Mouse (Mus musculus) regulatory T cell (primary cell): Measurements from ENCODE around the gene Ccnyl1.
"Not testable (repeated sequence)": the region's sequence is repeated elsewhere in the genome, so short reads cannot be mapped to it uniquely, and the experiment has no call there.

Source experiments
- in situ Hi-C: fragments of 300-600 bp; cut with MboI, MseI; formaldehyde crosslinking; loops from one replicate; pipeline ENCODE4 v1.15.1; 2025; ENCODE audit warnings: high pct_unique_total_duplicates

The Ccnyl1 gene

GRCm38 (mm10) chr1:64690213-64691013 is at the start of gene Ccnyl1:
TSS of gene Ccnyl1 (plus strand) at chr1:64690455.
- in situ Hi-C loops: no loop called here

DNA sequence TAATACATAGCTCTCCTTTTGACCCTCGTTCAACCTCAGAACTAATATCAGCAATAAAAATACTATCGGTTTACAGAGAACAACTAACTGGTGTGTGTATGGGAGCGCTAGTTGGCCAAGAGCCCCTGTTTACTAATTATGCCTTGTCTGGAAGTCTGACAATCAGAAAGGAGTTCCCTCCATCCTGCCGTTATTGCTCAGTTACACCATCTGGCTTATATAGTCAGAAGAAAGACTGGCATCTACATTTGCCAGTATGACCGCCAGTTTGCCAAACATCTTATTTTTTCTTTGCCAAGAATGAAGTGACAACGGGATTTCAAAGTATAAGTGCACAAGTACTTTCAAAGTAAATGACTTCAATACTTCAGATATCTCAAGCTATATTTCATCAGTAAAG is 49.2 kb upstream of the Ccnyl1 start:
- in situ Hi-C loops: no loop called here

DNA sequence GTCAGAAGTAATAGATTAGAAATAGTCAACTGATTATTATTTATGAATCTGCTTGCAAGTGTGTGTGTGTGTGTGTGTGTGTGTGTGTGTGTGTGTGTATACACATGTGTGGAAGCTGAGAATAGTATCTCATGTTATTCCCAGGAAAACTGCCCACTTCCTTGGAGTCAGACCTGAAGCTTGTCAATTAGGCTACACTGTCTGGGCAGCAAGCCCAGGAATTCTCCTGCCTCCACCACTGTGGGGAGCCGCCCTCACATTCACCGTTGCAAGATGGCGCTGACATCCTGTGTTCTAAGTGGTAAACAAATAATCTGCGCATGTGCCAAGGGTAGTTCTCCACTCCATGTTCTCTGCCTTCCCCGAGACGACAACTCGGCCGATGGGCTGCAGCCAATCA is 47.7 kb upstream of the Ccnyl1 start:
- in situ Hi-C loops: not testable (repeated sequence)

GRCm38 (mm10) chr1:64644513-64644912 is 45.7 kb upstream of the Ccnyl1 start:
- in situ Hi-C loops: no loop called here

DNA sequence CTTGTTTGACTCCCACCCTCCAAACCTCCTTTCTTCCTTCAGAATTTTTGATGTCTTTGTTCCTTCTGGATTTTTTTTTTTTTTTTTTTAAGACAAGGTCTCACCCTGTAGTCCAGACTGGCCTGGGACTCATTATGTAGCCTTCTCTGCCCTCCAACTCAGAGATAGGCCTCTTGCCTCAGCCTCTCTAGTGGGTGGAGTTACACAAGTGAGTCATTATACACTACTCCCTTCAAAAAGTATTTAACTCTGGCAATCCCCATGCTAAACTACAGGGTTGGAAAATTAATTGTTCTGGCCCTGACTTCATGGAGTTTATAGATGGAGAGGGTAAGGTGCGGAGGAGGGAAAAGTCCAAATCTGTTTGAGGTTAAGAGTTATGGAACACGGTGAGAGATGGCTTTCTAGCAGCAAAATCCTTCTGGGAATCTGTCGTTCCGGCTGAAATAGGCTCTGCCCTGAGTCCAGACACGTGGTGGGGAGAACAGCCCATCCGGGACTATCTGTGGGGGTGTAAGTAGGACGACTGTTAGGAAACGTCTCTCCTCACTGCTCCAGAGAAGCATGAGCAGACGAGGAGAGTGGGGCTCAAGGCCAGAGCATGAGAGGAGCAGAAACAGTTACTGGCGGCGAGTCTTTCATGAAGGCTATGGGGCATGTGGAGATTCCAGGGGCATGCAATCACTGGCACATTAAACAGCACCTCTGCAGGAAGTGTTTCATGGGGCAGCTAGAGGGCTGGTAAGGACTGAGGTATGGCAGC is 40.7 kb upstream of the Ccnyl1 start:
- in situ Hi-C loops: no loop called here

DNA sequence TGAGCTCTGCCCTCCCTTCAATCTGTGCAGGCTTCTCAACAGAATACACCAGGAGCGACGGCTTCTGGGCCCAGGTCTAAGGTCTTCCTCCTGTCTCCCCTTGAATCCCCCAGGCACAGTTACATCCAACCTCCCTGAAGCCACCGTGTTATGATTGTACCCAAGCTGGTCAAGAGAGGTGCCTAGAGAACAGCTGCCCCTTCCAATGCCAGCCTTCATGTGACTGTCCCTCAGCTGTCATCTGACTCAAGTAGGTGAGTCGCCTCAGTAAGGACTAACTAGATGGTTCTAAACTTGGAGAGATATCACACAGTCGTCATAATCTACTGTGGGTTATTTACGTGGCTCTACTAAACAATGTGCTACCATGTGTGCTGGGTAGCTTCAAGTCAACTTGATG is 36.6 kb upstream of the Ccnyl1 start:
- in situ Hi-C loops: no loop called here

DNA sequence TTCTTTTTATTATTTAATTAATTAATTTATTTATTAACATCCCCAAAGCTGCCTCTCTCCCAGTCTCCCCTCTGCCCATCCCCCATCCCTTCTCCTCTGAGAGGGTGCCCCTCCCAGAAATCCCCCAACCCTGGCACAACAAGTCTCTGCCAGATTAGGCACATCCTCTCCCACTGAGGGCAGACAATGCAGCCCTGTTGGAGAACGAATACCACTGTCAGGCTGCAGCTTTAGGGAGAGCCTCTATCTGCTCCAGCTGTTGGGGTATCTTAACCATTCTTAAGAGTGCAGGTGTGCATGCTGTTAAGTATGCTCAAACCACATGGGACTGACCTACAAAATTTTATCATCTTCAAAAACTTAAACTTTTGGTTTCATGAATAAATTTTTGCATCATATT is 34.8 kb upstream of the Ccnyl1 start:
- in situ Hi-C loops: no loop called here

DNA sequence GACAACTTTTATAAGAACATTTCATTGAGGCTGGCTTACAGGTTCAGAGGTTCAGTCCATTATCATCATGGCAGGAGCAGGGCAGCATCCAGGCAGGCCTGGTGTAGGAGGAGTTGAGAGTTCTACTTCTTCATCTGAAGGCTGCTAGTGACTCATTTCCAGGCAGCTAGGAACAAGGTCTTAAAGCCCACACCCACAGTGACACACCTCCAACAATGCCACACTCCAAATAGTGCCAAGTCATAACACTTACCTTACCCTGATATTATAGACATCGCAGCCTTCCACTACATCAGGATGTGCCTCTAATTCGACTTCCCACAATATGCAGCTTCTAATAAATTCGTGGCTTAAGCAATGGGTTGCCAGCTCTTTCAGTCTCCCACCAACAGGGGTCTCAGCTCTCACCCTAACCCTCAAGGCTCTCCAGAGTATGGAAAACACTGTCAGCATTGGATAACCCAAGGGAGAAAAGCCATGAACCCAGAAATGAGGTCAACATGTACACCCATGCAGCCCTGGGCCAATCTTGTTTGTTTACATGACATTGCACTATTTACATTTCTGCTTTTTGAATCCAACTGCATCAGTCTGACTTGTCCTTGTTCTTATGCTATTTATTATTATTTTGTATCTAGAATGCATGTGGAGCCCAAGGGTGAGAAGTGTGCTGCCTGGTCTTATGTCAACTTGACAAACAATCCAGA is 33.7 kb upstream of the Ccnyl1 start:
- in situ Hi-C loops: no loop called here

GRCm38 (mm10) chr1:64658876-64659275 is 31.4 kb upstream of the Ccnyl1 start:
- in situ Hi-C loops: no loop called here

GRCm38 (mm10) chr1:64667111-64667633 is 23.1 kb upstream of the Ccnyl1 start:
- in situ Hi-C loops: no loop called here

DNA sequence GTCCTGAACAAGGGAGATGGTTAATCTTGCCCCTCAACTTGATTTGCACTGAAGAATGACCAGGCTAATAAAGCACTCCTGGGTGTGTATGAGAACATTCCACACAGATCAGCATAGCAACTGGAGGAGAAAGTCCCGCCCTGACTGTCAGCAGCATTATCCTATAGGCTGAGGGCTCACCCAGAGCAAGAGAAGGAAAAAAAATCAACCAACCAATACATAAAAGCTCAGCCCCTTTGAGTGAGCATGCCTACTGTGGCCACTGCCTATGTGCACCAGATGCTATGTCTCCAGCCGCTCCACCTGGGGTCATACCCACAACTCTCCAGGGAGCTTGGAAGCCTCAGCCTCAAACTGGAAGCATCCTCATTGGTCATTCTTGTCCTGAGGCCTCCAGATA is 20.8 kb upstream of the Ccnyl1 start:
- in situ Hi-C loops: no loop called here

GRCm38 (mm10) chr1:64673931-64674330 is 16.3 kb upstream of the Ccnyl1 start:
- in situ Hi-C loops: loop anchor here (5.0 kb wide), 1 partner anchor 42 kb away; no protein-coding TSS in a partner anchor

- in situ Hi-C loops: no loop called here
Measured at GRCm38 (mm10) chr1:64676060-64676839, 14.0 kb upstream of the Ccnyl1 start.

GRCm38 (mm10) chr1:64681499-64681898 is 8.8 kb upstream of the Ccnyl1 start:
- in situ Hi-C loops: no loop called here

DNA sequence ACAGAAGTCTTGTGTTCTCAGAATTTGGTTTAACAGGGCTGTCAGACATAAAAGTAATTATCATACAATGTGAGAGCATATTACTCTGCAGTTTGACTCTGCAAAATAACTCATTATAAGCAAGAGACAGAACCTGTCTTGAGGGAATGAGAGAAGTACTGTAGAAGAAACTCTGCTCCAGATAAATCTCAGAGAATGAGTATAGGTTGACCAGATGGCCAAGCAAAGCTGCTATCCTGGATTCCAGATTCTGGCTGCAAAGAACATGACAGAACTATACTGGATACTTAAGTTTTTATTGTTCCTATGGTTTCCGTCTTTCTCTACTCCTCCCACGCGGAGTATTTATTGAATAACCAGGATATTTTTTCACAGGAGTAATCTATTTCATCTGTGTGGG is 7.2 kb upstream of the Ccnyl1 start:
- in situ Hi-C loops: no loop called here

- in situ Hi-C loops: no loop called here
Measured at GRCm38 (mm10) chr1:64684440-64684839, 5.8 kb upstream of the Ccnyl1 start.

DNA sequence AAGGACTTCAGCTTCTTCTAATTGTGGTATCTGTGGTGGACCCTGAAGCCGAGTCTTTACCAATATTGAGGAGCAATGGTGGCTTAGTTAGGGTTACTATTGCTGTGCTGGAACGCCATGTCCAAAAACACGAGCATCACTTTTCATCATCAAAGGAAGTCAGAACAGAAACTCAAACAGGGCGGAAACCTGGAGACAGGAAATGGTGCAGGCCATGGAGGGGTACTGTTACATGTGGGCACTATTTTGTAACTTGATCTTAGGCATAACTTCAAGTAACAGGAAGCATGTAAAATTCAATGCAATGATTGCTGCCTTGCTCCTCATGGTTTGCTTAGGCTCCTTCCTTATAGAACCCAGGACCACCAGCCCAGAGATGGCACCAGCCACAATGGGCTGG is 2.2 kb upstream of the Ccnyl1 start:
- in situ Hi-C loops: no loop called here

GRCm38 (mm10) chr1:64689561-64690212 is 568 bp upstream of the Ccnyl1 start:
- in situ Hi-C loops: no loop called here

GRCm38 (mm10) chr1:64691121-64691551 is 881 bp downstream of the Ccnyl1 start:
- in situ Hi-C loops: no loop called here

DNA sequence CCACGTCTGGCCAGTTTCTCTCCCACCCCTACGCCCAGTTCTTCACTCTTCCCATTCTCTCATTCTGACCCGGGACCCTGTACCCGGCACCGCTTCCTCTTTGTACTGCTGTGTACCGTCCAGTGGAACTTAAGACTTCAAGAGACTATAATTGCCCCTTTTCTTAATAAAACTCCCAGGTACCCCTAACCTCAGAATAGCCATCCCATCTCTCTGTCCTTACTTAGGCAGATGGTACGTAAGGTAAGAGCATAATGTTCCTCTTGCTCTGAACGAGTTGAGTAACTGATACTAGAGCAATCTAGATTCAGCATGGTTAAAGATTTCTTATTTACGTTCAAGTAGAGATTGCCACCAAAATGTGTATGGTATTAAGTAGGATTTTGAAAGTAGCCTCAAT is 1.3 kb downstream of the Ccnyl1 start:
- in situ Hi-C loops: no loop called here

- in situ Hi-C loops: no loop called here
Measured at GRCm38 (mm10) chr1:64695156-64695555, 4.9 kb downstream of the Ccnyl1 start.
